Mouse (Mus musculus) macrophage (primary cell): ENCODE measurements around the gene Brf1. TPM values are rescaled to one million over a fixed set of nuclear protein-coding genes. Genes with fewer than 3 reads are reported as not detected.

Source experiments
- H3K27ac ChIP-seq: fragments of 350-480 bp; formaldehyde crosslinking; 2 replicates; pipeline ENCODE4 v1.9.0; 2021
- H3K36me3 ChIP-seq: fragments of 350-480 bp; formaldehyde crosslinking; 2 replicates; pipeline ENCODE4 v1.9.0; 2021; ENCODE audit errors: inconsistent target
- H3K4me3 ChIP-seq: fragments of 350-480 bp; formaldehyde crosslinking; 2 replicates; pipeline ENCODE4 v1.9.0; 2021; ENCODE audit errors: inconsistent target
- H3K79me2 ChIP-seq: fragments of 350-480 bp; formaldehyde crosslinking; 2 replicates; pipeline ENCODE4 v1.9.0; 2021; ENCODE audit errors: inconsistent target
- WGBS: methylation state at CpG from one replicate; pipeline ENCODE4 v1.1.7; 2026; ENCODE audit warnings: inconsistent platforms; ENCODE audit not compliant: missing documents; 5-methylcytosine and 5-hydroxymethylcytosine counted together
- polyA plus RNA-seq: library from polyadenylated mRNA; stranded (reverse); fragments of 250-400 nt; gene quantifications from 3 replicates; pipeline ENCODE4 v1.2.4, GENCODE M21; 2018; ENCODE audit warnings: inconsistent platforms

Brf1 gene
- polyA plus RNA-seq, 1 experiment from 2014 or later, result 15.4 TPM

GRCm38 (mm10) chr12:112976371-112977073 is 24.0 kb downstream of the Brf1 start, which contains the start of gene Btbd6:
TSS of gene Btbd6 (plus strand) at chr12:112976482.
- no peaks in the 10 kb centered on the region for H3K79me2 ChIP-seq
- H3K36me3 ChIP-seq, result peaks cover 43% of the 10 kb centered on the region
- no peak within 1 kb of the TSS for H3K27ac ChIP-seq
- peak within 1 kb of the TSS; percentile 21 for H3K4me3 ChIP-seq
- WGBS, result under 1% methylated on average over 79 of the region's 80 CpGs

GRCm38 (mm10) chr12:112974736-112975135 is 25.8 kb downstream of the Brf1 start:
- Histone ChIP-seq H3K4me3 (no peak overlapping the region), H3K36me3 (peaks cover 49% of the 10 kb centered on the region), H3K79me2 (no peaks in the 10 kb centered on the region), H3K27ac (no peak overlapping the region)
- WGBS, result 96% methylated on average over 9 of the region's 9 CpGs

DNA sequence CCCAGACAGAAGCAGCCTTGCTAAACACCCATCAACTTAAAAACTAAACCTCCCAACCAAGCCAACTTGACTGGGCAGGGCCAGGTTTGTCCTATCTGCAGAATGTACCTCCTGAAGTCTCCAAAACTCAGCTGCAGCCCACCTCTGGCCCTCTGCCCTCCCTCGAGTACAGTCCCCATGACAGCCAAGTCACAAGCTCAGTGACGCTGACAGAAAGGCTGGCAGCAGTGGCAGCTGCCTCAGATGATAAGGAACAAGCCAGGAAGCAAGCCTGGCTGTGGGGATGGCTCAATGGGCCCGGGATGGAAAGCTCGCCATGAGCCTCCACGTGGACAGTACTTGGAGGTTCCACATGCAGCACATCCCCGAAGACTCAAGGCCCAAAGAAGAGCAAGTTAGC is 30.9 kb downstream of the Brf1 start:
- H3K79me2 ChIP-seq, result no peaks in the 10 kb centered on the region
- no peak overlapping the region for H3K27ac ChIP-seq
- H3K36me3 ChIP-seq, result peaks cover 89% of the 10 kb centered on the region
- H3K4me3 ChIP-seq, result no peak overlapping the region
- WGBS, result 94% methylated on average over 6 of the region's 6 CpGs

- peaks cover 94% of the 10 kb centered on the region for H3K36me3 ChIP-seq
- H3K4me3 ChIP-seq, result no peak overlapping the region
Observed at GRCm38 (mm10) chr12:112968943-112969342, 31.6 kb downstream of the Brf1 start.

GRCm38 (mm10) chr12:112965783-112966182 is 34.7 kb downstream of the Brf1 start:
- Histone ChIP-seq H3K4me3 (no peak overlapping the region), H3K27ac (no peak overlapping the region), H3K79me2 (no peaks in the 10 kb centered on the region), H3K36me3 (peaks cover 96% of the 10 kb centered on the region)
- WGBS, result 94% methylated on average over 13 of the region's 13 CpGs

More at GRCm38 (mm10) chr12:112968943-112969342, 31.6 kb downstream of the Brf1 start:
- Histone ChIP-seq H3K27ac (no peak overlapping the region), H3K79me2 (no peaks in the 10 kb centered on the region)
- WGBS, result 91% methylated on average over 8 of the region's 8 CpGs

- peaks cover 67% of the 10 kb centered on the region for H3K36me3 ChIP-seq
- H3K4me3 ChIP-seq, result no peak overlapping the region
- H3K27ac ChIP-seq, result no peak overlapping the region
- WGBS, result 92% methylated on average over 5 of the region's 5 CpGs
- no peaks in the 10 kb centered on the region for H3K79me2 ChIP-seq
Observed at GRCm38 (mm10) chr12:112961872-112962271, 38.6 kb downstream of the Brf1 start.

DNA sequence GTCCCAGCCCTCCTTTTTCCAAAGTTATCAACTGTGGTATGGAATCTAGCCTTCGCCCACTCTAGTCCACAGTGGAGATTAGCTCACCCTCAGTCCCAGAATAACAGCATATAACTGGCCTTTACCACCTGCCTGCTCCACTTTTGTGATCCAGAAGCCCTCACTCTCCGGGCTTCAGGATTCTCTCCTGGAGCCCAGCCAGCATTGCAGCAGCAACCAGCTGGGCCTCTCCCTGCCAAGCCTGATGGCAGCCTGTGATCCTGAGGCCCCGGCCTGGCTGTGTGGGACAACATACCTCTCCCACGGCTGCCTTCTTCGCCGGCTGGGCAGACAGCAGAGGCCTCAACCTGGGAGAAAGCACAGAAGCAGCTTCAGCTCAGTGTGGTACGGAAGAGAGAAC is 39.1 kb downstream of the Brf1 start:
- 94% methylated on average over 7 of the region's 7 CpGs for WGBS
- Histone ChIP-seq H3K4me3 (no peak overlapping the region), H3K27ac (no peak overlapping the region), H3K79me2 (no peaks in the 10 kb centered on the region), H3K36me3 (peaks cover 62% of the 10 kb centered on the region)

- WGBS, result 86% methylated on average over 8 of the region's 8 CpGs
- peaks cover 42% of the 10 kb centered on the region for H3K36me3 ChIP-seq
- no peaks in the 10 kb centered on the region for H3K79me2 ChIP-seq
- no peak overlapping the region for H3K27ac ChIP-seq
- no peak overlapping the region for H3K4me3 ChIP-seq
Observed at GRCm38 (mm10) chr12:112959421-112959820, 41.1 kb downstream of the Brf1 start.

DNA sequence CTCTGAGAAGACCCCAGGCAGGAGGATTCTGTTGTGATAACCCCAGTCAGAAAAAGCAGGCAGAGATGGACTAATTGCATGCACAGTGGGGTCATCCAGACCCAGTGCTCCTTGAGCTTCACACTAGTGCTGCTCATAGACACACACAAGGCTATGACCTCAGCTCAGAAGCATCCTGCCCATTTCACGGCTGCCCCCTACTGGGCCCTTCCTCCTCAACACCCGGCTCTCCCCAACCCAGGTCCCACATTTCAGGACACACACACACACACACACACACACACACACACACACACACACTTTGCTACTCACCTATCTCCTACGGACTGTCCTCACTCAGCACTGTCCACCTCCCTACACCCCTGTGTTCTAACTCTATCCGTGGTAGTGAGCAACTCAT is 42.2 kb downstream of the Brf1 start:
- Histone ChIP-seq H3K36me3 (peaks cover 31% of the 10 kb centered on the region), H3K4me3 (no peak overlapping the region), H3K27ac (no peak overlapping the region), H3K79me2 (no peaks in the 10 kb centered on the region)
- WGBS, result 73% methylated on average over 4 of the region's 4 CpGs

GRCm38 (mm10) chr12:112955800-112956199 is 44.7 kb downstream of the Brf1 start:
- H3K4me3 ChIP-seq, result no peak overlapping the region
- 51% methylated on average over 3 of the region's 4 CpGs for WGBS
- H3K27ac ChIP-seq, result no peak overlapping the region
- no peaks in the 10 kb centered on the region for H3K79me2 ChIP-seq
- H3K36me3 ChIP-seq, result peaks cover 6% of the 10 kb centered on the region; the same call in 1 of the 2 replicates

GRCm38 (mm10) chr12:112952926-112953565 is 47.5 kb downstream of the Brf1 start:
- Histone ChIP-seq H3K36me3 (no peaks in the 10 kb centered on the region), H3K27ac (no peak overlapping the region), H3K79me2 (no peaks in the 10 kb centered on the region), H3K4me3 (no peak overlapping the region)
- WGBS, result 31% methylated on average over 3 of the region's 3 CpGs

- Histone ChIP-seq H3K4me3 (no peak overlapping the region), H3K27ac (no peak overlapping the region), H3K79me2 (no peaks in the 10 kb centered on the region), H3K36me3 (no peaks in the 10 kb centered on the region)
- 19% methylated on average over 8 of the region's 8 CpGs for WGBS
Observed at GRCm38 (mm10) chr12:112952433-112952832, 48.1 kb downstream of the Brf1 start.

DNA sequence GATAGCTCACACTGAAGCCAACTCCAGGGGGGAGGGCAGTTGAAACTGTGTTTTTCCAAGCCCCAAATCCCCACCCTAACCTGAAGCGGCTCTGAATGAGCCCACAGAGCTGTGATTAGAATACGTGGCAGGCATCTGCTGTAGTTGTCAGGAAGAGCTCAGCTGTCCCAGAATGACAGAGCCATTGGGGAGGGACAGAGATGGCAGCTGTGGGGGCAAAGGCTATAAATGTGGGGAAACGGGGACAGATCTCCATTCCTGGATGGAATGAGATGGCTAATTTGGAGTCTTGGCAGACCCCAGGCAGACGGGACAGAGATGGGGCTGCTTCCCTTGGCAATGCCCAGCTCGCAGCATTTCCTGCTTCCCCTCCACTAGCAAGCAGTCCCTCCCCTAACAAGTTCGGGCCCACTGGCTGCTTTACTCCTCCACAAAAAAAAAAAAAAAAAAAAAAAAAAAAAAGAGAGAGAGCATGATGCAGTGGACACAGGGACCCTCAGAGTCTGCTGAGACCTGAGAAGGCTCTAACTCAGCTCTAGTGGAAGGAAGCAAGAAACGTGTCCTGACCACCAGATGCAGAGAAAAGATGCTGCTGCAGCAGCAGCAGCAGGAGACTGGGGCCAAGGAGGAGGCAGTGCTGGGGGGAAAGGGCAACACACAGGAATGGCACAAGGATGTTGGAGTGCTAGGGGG is 49.2 kb downstream of the Brf1 start:
- no peak overlapping the region for H3K4me3 ChIP-seq
- no peak overlapping the region for H3K27ac ChIP-seq
- no peaks in the 10 kb centered on the region for H3K79me2 ChIP-seq
- 49% methylated on average over 7 of the region's 7 CpGs for WGBS
- no peaks in the 10 kb centered on the region for H3K36me3 ChIP-seq

GRCm38 (mm10) chr12:112950761-112951129 is 49.8 kb downstream of the Brf1 start:
- H3K79me2 ChIP-seq, result no peaks in the 10 kb centered on the region
- no peak overlapping the region for H3K4me3 ChIP-seq
- WGBS, result 20% methylated on average over 6 of the region's 6 CpGs
- no peaks in the 10 kb centered on the region for H3K36me3 ChIP-seq
- no peak overlapping the region for H3K27ac ChIP-seq
